Mouse (Mus musculus) olfactory bulb, adult 2 months (tissue): ENCODE measurements around the gene Prima1. TPM values are rescaled to one million over a fixed set of nuclear protein-coding genes. Genes with fewer than 3 reads are reported as not detected.

Experiments used
- H3K27ac ChIP-seq: fragments of 200-500 bp; 2 replicates; pipeline ENCODE4 v1.5.1; 2012; ENCODE audit warnings: low read depth, low read length; ENCODE audit not compliant: insufficient read depth
- H3K4me1 ChIP-seq: fragments of 200-500 bp; 2 replicates; pipeline ENCODE4 v1.6.1; 2012; ENCODE audit warnings: low read length; ENCODE audit not compliant: control insufficient read depth, insufficient read depth
- H3K4me3 ChIP-seq: fragments of 200-500 bp; 2 replicates; pipeline ENCODE4 v1.5.1; 2012; ENCODE audit warnings: mild to moderate bottlenecking, low read depth, low read length, moderate library complexity; ENCODE audit not compliant: insufficient read depth
- CTCF ChIP-seq: fragments of 200-500 bp; IDR thresholded peaks from 2 replicates; pipeline ENCODE4 v1.5.1; 2012; ENCODE audit warnings: low read depth, mild to moderate bottlenecking, low read length, moderate library complexity; ENCODE audit not compliant: insufficient read depth
- POLR2A ChIP-seq: fragments of 200-500 bp; IDR thresholded peaks from 2 replicates; pipeline ENCODE4 v1.6.1; 2012; ENCODE audit warnings: mild to moderate bottlenecking, low read depth, low read length, moderate library complexity; ENCODE audit not compliant: insufficient read depth
- WGBS: fragments of 180-500 bp; shearing (Covaris S2); methylation state at CpG from one replicate; pipeline ENCODE4 v1.1.7; 2018; 5-methylcytosine and 5-hydroxymethylcytosine counted together
- polyA plus RNA-seq: library from polyadenylated mRNA; stranded (reverse); fragments of >200 nt; gene quantifications from 2 replicates; pipeline ENCODE4 v1.2.4, GENCODE M21; 2012; ENCODE audit warnings: low replicate concordance; ENCODE audit not compliant: missing spikeins, insufficient read depth, insufficient read length

Prima1 gene
- polyA plus RNA-seq, 1 experiment: not detected

DNA sequence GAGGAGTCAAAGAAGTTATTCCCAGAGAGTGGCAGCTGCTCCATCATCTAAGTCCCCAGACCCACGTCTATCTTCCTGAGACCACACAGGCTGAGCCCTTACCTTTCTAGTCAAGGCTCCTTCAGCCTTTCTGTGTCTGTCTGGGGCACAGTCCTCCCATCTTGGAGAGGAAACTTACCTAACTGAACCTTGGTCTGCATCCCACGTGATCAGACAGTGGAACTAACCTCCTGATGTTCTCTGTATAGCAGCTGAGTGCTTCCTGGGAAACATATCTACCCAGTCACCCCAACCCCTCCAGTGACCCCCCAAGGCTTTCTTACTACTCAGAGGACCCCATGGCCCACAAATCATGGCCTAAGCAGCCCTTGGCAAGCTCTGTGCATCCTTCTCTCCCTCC, 6.1 kb downstream of the Prima1 start:
- H3K4me1 ChIP-seq: peaks cover 4% of the 10 kb centered on the region; the same call in 1 of the 2 replicates
- WGBS: 85% methylated on average over 2 of the region's 2 CpGs

DNA sequence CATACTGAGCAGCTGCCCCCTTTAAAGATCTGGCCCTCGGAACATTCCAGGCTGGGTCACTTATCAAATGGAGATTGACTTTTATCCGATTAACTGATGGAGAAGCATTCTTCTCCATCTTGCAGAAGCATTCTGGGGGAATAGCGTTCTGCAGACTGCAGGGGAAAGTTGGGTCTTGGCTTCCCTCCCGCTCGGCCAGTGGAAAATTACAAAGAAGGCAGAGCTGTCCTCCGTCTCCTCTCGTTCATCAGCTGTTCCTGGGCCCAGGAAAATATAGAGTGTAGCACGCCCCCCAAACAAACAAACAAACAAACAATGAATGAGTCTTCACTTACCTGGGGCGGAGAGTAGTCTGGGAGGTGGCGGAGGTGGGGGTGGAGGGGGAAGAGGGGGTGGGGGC, 6.7 kb downstream of the Prima1 start:
- Histone ChIP-seq H3K4me3 (no peak overlapping the region), H3K27ac (no peak overlapping the region), H3K4me1 (peaks cover 4% of the 10 kb centered on the region; the same call in 1 of the 2 replicates)
- TF ChIP-seq CTCF (no peak), POLR2A (no peak)
- 61% methylated on average over 10 of the region's 10 CpGs for WGBS

More for the DNA sequence above, 6.1 kb downstream of the Prima1 start:
- H3K27ac ChIP-seq: no peak overlapping the region
- no peak overlapping the region for H3K4me3 ChIP-seq
- TF ChIP-seq CTCF: no peak
- no peak for TF ChIP-seq POLR2A

DNA sequence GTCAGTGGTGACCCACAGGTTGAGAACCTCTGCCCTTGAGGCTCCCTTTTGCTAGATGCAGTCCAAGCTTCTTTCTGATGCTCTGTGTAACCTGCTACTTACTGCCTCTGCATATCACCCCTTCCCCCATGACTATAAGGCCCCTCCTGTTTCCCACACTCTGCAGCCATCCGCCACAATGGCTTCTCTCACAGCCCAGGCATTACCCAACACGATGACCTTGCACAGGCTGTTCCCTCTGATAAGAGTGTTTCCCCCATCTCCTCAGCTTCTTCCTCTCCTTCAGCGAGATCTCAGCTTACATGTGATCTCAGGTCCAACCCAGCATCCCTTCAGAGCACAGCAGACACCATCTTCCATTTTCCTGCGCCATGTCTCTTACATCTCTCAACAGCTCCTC, 12.9 kb downstream of the Prima1 start:
- H3K4me1 ChIP-seq: peaks cover 3% of the 10 kb centered on the region; the same call in 1 of the 2 replicates
- no peak overlapping the region for H3K4me3 ChIP-seq
- 88% methylated on average over 4 of the region's 4 CpGs for WGBS
- H3K27ac ChIP-seq: no peak overlapping the region
- TF ChIP-seq POLR2A (no peak), CTCF (no peak)

DNA sequence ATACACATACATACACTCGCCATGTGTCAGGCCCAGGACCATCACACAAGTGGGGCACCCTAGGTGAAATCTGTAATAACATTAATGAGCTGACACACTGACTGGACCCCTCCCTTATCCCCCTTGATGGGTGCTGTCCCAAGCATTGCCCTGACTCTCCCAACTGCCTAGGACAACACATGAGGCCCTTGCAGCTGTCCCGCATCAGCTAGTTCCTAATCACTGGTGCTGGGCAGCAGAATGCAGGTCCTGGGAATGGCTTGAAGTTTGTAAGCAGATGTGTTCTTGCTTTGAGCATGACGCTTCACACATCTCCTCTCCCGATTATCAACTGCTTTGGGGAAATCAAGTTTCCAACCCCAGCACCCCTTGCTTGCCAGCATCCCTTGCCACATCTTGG, 15.8 kb downstream of the Prima1 start:
- TF ChIP-seq CTCF (no peak), POLR2A (no peak)
- 70% methylated on average over 4 of the region's 4 CpGs for WGBS
- peaks cover 3% of the 10 kb centered on the region; the same call in 1 of the 2 replicates for H3K4me1 ChIP-seq
- no peak overlapping the region for H3K4me3 ChIP-seq
- no peak overlapping the region for H3K27ac ChIP-seq

DNA sequence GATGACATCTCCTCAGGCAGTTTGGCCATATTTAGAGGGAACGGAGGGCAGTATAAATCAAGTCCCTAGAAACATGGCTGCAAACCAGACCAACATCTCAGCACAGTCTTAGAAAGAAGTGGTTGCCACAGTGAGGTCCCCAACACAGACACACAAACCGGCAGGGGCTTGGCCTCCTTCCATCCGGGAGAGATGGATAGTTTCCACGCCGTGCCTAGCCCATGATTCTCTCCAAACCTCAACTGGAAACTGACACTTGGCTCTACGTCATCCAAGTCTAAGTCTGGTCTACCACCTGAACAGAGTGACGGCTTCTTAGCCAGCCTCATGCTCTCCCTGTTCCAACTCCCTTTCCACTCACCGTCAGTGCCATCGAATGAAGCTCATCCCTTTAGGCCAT, 18.3 kb downstream of the Prima1 start:
- WGBS: 82% methylated on average over 9 of the region's 9 CpGs
- no peak for TF ChIP-seq POLR2A
- no peak for TF ChIP-seq CTCF

DNA sequence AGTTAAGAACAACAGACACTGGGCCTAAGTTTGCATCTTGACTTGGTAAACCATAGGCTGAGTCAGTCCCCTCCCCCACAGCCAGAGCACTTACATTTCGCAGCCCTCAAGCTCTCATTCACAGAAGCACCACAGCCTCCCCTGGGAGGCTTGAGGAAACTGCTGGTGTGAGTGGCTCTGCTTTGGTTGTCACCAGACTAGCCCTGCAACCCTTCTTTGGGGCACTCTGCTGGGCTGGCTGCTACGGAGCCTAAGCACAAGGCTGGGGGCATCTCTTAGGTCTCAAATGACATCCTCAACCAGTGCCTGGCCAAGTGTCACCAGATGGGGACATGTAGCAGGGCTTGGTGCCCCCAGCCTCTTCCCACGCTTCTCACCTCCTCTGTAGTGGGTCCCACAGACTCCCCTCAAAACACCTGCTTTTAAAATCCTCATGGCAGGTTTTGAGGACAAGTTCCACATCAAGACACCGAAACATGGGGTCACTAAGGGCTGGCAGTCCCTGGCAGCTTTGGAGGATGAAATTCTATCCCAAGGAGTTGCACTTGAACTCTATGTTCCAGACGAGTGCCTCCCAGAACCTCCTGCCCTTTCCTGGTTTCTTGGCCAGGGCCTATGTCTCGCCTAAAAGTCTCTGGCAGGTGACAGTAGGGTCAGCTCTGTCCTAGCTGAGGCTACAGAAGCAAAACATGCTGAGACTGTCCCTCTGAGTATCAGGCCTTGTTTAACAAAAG, 25.9 kb downstream of the Prima1 start:
- 78% methylated on average over 6 of the region's 6 CpGs for WGBS
- Histone ChIP-seq H3K4me1 (peaks cover 10% of the 10 kb centered on the region), H3K4me3 (no peak overlapping the region), H3K27ac (no peak overlapping the region)
- TF ChIP-seq CTCF (no peak), POLR2A (no peak)

More for the DNA sequence above, 18.3 kb downstream of the Prima1 start:
- Histone ChIP-seq H3K27ac (no peak overlapping the region), H3K4me3 (no peak overlapping the region), H3K4me1 (peaks cover 4% of the 10 kb centered on the region; the same call in 1 of the 2 replicates)

DNA sequence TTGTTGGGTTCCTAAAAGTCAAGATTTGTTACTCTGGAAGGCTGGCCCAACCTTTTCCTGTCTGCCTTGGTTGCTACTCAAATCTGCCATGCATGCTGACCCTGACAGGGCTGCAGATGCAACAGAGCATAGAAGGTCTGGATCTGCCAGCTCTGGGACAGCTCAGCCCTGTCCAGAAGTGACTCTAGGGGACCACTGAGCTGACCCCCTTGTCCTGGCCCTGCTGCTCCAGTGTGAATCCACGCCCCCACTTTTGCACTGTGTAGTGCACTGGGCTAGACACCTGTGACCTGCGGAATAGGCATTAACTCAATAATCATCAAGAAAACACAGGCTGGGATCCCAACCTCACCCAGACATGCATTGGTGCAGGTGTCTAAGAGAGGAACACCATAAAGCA, 27.2 kb downstream of the Prima1 start:
- no peak for TF ChIP-seq CTCF
- no peak for TF ChIP-seq POLR2A
- no peak overlapping the region for H3K4me3 ChIP-seq
- WGBS: 86% methylated on average over 2 of the region's 2 CpGs
- peaks cover 6% of the 10 kb centered on the region for H3K4me1 ChIP-seq
- H3K27ac ChIP-seq: no peak overlapping the region

DNA sequence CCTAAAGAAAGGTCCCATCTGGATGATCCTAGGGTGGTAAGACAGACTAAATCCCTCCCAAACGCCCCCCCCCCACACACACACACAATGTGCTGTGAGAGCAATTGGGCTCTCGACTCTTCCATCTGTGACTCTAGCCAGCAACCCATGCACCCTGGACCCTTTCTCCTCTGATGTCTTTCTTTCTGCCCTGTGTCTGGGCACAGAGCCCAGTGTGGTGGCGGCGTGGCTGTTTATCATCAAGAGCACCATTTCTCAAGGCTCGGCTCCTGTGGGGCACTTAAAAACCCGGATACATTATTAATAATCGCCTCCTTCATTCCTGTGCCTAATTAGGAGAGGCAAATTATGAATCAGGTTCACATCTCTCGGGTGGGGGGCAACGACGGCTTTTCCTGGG, 27.7 kb downstream of the Prima1 start:
- no peak for TF ChIP-seq CTCF
- TF ChIP-seq POLR2A: no peak
- peaks cover 6% of the 10 kb centered on the region for H3K4me1 ChIP-seq
- WGBS: 41% methylated on average over 10 of the region's 10 CpGs
- H3K4me3 ChIP-seq: no peak overlapping the region
- no peak overlapping the region for H3K27ac ChIP-seq

DNA sequence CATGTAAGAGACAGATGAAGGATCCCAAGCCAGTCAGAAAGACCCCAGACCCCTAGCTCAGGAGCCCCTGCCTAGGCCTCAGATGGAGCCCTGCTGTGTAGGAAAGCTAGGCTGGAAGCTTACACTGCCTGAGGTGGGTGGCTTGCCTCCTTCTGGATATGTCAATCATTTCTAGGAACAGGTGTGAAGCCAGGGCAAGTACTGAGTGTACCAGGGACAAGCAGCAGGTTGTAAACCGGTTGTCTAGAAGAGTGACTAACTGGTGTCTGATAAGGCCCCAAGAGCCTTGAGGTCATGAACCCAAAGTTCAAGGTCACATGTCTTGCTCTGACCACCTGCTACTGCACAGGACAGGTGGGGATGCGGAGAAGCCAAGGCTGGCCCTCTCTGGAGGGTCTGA, 28.4 kb downstream of the Prima1 start:
- Histone ChIP-seq H3K27ac (no peak overlapping the region), H3K4me3 (no peak overlapping the region), H3K4me1 (peaks cover 6% of the 10 kb centered on the region)
- WGBS: 94% methylated on average over 2 of the region's 2 CpGs
- TF ChIP-seq POLR2A: no peak
- no peak for TF ChIP-seq CTCF

DNA sequence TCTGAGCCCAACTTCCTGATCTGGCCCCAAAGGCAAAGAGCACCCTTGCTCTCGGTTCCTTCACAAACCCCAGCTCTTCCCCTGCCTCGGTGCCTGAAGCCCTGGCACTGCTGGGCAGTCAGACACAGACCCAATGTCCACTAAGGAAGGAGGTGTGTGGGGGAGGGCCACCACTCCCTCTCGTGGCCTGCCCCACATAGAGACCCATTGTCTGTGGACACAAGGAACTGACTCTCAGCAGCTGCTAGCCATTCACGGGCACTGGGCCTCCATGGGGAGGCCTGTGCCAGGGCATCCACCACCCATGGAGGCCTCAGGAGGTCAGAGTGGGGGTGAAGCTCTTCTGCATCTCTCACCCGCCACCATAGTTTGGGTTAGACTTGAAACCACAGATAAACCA, 30.9 kb downstream of the Prima1 start:
- Histone ChIP-seq H3K4me1 (peaks cover 6% of the 10 kb centered on the region), H3K27ac (no peak overlapping the region), H3K4me3 (no peak overlapping the region)
- 69% methylated on average over 5 of the region's 5 CpGs for WGBS
- TF ChIP-seq POLR2A: no peak
